Mouse (Mus musculus) embryonic fibroblast, embryonic 13.5 days (primary cell): ENCODE results near the gene Ola1. TPM values are rescaled to one million over a fixed set of nuclear protein-coding genes. Genes with fewer than 3 reads are reported as not detected.

Experiments used
- H3K27ac ChIP-seq: 2 replicates; pipeline ENCODE4 v1.5.1; 2012; ENCODE audit warnings: low read length, control low read depth, inconsistent platforms; ENCODE audit not compliant: insufficient read depth
- H3K4me1 ChIP-seq: 2 replicates; pipeline ENCODE4 v1.6.1; 2011; ENCODE audit warnings: low read length; ENCODE audit not compliant: control insufficient read depth, insufficient read depth
- H3K4me3 ChIP-seq: 2 replicates; pipeline ENCODE4 v1.5.1; 2011; ENCODE audit warnings: mild to moderate bottlenecking, control low read depth, low read length; ENCODE audit not compliant: insufficient read depth
- CTCF ChIP-seq: IDR thresholded peaks from 2 replicates; pipeline ENCODE4 v1.5.1; 2011; ENCODE audit warnings: mild to moderate bottlenecking, control low read depth, low read length, moderate library complexity, borderline replicate concordance; ENCODE audit not compliant: insufficient read depth
- POLR2A ChIP-seq: IDR thresholded peaks from 2 replicates; pipeline ENCODE4 v1.6.1; 2011; ENCODE audit warnings: low read depth, mild to moderate bottlenecking, control low read depth, low read length, moderate library complexity
- polyA plus RNA-seq: library from polyadenylated mRNA; stranded (reverse); fragments of >200 nt; gene quantifications from 2 replicates; pipeline ENCODE4 v1.2.4, GENCODE M21; 2011; ENCODE audit warnings: low read depth; ENCODE audit not compliant: missing spikeins, insufficient read length

The Ola1 gene
- polyA plus RNA-seq, 1 experiment = 112 TPM

GRCm38 (mm10) chr2:73160772-73161171, 58.0 kb downstream of the Ola1 start:
- TF ChIP-seq CTCF (no peak), POLR2A (no peak)
- Histone ChIP-seq H3K27ac (no peak overlapping the region), H3K4me1 (no peaks in the 10 kb centered on the region), H3K4me3 (no peak overlapping the region)

- Histone ChIP-seq H3K4me3 (no peak overlapping the region), H3K27ac (no peak overlapping the region), H3K4me1 (no peaks in the 10 kb centered on the region)
- TF ChIP-seq POLR2A (no peak), CTCF (no peak)
Observed at GRCm38 (mm10) chr2:73157202-73157601, 61.5 kb downstream of the Ola1 start.

- TF ChIP-seq CTCF = no peak
- no peak for TF ChIP-seq POLR2A
- Histone ChIP-seq H3K27ac (no peak overlapping the region), H3K4me1 (no peaks in the 10 kb centered on the region), H3K4me3 (no peak overlapping the region)
Observed at GRCm38 (mm10) chr2:73150526-73150925, 68.2 kb downstream of the Ola1 start.

GRCm38 (mm10) chr2:73146111-73146510, 72.6 kb downstream of the Ola1 start:
- no peaks in the 10 kb centered on the region for H3K4me1 ChIP-seq
- no peak for TF ChIP-seq POLR2A
- TF ChIP-seq CTCF = no peak
- no peak overlapping the region for H3K4me3 ChIP-seq
- H3K27ac ChIP-seq = no peak overlapping the region

- H3K27ac ChIP-seq = no peak overlapping the region
- H3K4me3 ChIP-seq = no peak overlapping the region
- H3K4me1 ChIP-seq = no peaks in the 10 kb centered on the region
- TF ChIP-seq POLR2A = no peak
- TF ChIP-seq CTCF = no peak
Observed at GRCm38 (mm10) chr2:73143732-73144131, 75.0 kb downstream of the Ola1 start.

- TF ChIP-seq CTCF = no peak
- no peak for TF ChIP-seq POLR2A
- Histone ChIP-seq H3K4me1 (no peaks in the 10 kb centered on the region), H3K27ac (no peak overlapping the region), H3K4me3 (no peak overlapping the region)
Observed at GRCm38 (mm10) chr2:73142832-73143470, 75.8 kb downstream of the Ola1 start.

GRCm38 (mm10) chr2:73132897-73133296, 85.8 kb downstream of the Ola1 start:
- Histone ChIP-seq H3K27ac (no peak overlapping the region), H3K4me3 (no peak overlapping the region), H3K4me1 (no peaks in the 10 kb centered on the region)
- TF ChIP-seq POLR2A = no peak
- TF ChIP-seq CTCF = no peak

- Histone ChIP-seq H3K4me3 (no peak overlapping the region), H3K27ac (no peak overlapping the region), H3K4me1 (no peaks in the 10 kb centered on the region)
- TF ChIP-seq CTCF (no peak), POLR2A (no peak)
Observed at GRCm38 (mm10) chr2:73127686-73128085, 91.0 kb downstream of the Ola1 start.

GRCm38 (mm10) chr2:73118781-73119180, 99.9 kb downstream of the Ola1 start:
- Histone ChIP-seq H3K4me3 (no peak overlapping the region), H3K27ac (no peak overlapping the region), H3K4me1 (no peaks in the 10 kb centered on the region)
- TF ChIP-seq POLR2A = no peak
- TF ChIP-seq CTCF = no peak

GRCm38 (mm10) chr2:73107089-73107488, 111.6 kb downstream of the Ola1 start:
- no peak for TF ChIP-seq POLR2A
- TF ChIP-seq CTCF = no peak
- Histone ChIP-seq H3K4me3 (no peak overlapping the region), H3K27ac (no peak overlapping the region), H3K4me1 (no peaks in the 10 kb centered on the region)

- no peak for TF ChIP-seq POLR2A
- TF ChIP-seq CTCF = no peak
- H3K4me1 ChIP-seq = peaks cover 3% of the 10 kb centered on the region; the same call in 1 of the 2 replicates
Observed at GRCm38 (mm10) chr2:73096491-73096890, 122.2 kb downstream of the Ola1 start.

More at GRCm38 (mm10) chr2:73096491-73096890, 122.2 kb downstream of the Ola1 start:
- Histone ChIP-seq H3K4me3 (no peak overlapping the region), H3K27ac (no peak overlapping the region)
